Mouse (Mus musculus): Measurements from ENCODE around the gene Ube2d2b. TPM values are rescaled to one million over a fixed set of nuclear protein-coding genes. Genes with fewer than 3 reads are reported as not detected.

Gene Ube2d2b
- polyA plus RNA-seq, 1 experiment from 2014 or later, result 0.51 TPM

DNA sequence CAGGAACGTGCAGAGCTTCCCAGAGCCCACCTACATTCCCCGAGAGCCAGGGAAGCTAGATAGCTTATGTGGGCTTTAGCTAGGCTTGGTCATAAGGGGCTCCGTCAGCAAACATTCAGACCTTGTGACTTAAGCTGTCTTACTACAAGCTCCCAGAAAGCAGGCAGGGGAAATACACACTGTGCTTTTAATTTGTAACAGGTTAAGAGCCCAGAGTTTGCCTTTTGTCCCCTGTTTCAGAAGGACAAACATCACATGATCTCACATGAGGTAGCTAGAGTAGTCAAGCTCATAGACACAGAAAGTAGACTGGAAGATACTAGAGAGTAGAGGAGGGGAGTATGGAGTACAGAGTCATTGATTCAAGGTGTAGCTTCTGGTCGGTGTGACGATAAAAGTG is 50.8 kb downstream of the Ube2d2b start:
- H3K9me3 ChIP-seq, result no peaks in the 10 kb centered on the region
- H3K9ac ChIP-seq (replicated peaks), result no peak overlapping the region
- H3K4me3 ChIP-seq, result no peak overlapping the region
- no peak overlapping the region for H3K27ac ChIP-seq (replicated peaks)
- WGBS, result 80% methylated on average over 5 of the region's 5 CpGs
- H3K27me3 ChIP-seq, result no peaks in the 10 kb centered on the region
- no peak overlapping the region for H3K4me2 ChIP-seq (replicated peaks)
- H3K4me1 ChIP-seq, result no peaks in the 10 kb centered on the region
- H3K36me3 ChIP-seq, result no peaks in the 10 kb centered on the region
- no peak for ATAC-seq (ENCODE audit: low FRiP score, low read depth)

Other genes with a start within 250 kb of the Ube2d2b start
- gene Rpap2, start 232.7 kb upstream of the Ube2d2b start, polyA plus RNA-seq (2016; fragmentation: Nextera tagmentation; extraction: Ambion mirVana), result 19.1 and 21.5 TPM in 2 replicates
- gene Glmn, start 232.2 kb upstream of the Ube2d2b start, polyA plus RNA-seq (2016; fragmentation: Nextera tagmentation; extraction: Ambion mirVana), result 33.4 and 37.7 TPM in 2 replicates
- 0.08 TPM in 1 of 2 replicates, not detected in the other for gene Gfi1, start 104.1 kb upstream of the Ube2d2b start, polyA plus RNA-seq (2016; fragmentation: Nextera tagmentation; extraction: Ambion mirVana)
- gene Evi5, start 45.0 kb downstream of the Ube2d2b start, polyA plus RNA-seq (2016; fragmentation: Nextera tagmentation; extraction: Ambion mirVana), result 51.5 and 55.3 TPM in 2 replicates
- 60.5 and 65.2 TPM in 2 replicates for gene Rpl5, start 70.4 kb downstream of the Ube2d2b start, polyA plus RNA-seq (2016; fragmentation: Nextera tagmentation; extraction: Ambion mirVana)
- gene Fam69a, start 157.0 kb downstream of the Ube2d2b start, polyA plus RNA-seq (2016; fragmentation: Nextera tagmentation; extraction: Ambion mirVana), result 24.6 and 28.3 TPM in 2 replicates
- 132 and 141 TPM in 2 replicates for gene Mtf2, start 235.6 kb downstream of the Ube2d2b start, polyA plus RNA-seq (2016; fragmentation: Nextera tagmentation; extraction: Ambion mirVana)